Mouse (Mus musculus) C2C12 (cell line): Measurements from ENCODE around the gene Dydc2.

Source experiments
- CTCF ChIP-seq: IDR thresholded peaks from one replicate; pipeline ENCODE4 v1.5.1; 2011; ENCODE audit not compliant: control insufficient read depth, insufficient read depth, insufficient read length
- FOSL1 ChIP-seq: IDR thresholded peaks from one replicate; pipeline ENCODE4 v1.8.0; 2011; ENCODE audit warnings: mild to moderate bottlenecking, low read length; ENCODE audit not compliant: poor library complexity, insufficient read depth, severe bottlenecking
- MAX ChIP-seq: IDR thresholded peaks from one replicate; pipeline ENCODE4 v1.6.1; 2011; ENCODE audit warnings: mild to moderate bottlenecking, control low read depth
- MYOD1 ChIP-seq: IDR thresholded peaks from one replicate; pipeline ENCODE4 v1.6.1; 2011; ENCODE audit warnings: low read depth; ENCODE audit not compliant: control insufficient read depth, insufficient read length
- USF1 ChIP-seq: IDR thresholded peaks from one replicate; pipeline ENCODE4 v1.6.1; 2011; ENCODE audit warnings: low read depth, mild to moderate bottlenecking, control low read depth, moderate library complexity

GRCm38 (mm10) chr14:41094114-41094513 lies 25.1 kb upstream of the Dydc2 start:
- no peak for TF ChIP-seq CTCF
- TF ChIP-seq FOSL1 = no peak
- TF ChIP-seq USF1 = no peak
- TF ChIP-seq MAX = no peak
- TF ChIP-seq MYOD1 = no peak
